ENCODE assay signal across 16 mouse cellular contexts in the genomic region with DNA sequence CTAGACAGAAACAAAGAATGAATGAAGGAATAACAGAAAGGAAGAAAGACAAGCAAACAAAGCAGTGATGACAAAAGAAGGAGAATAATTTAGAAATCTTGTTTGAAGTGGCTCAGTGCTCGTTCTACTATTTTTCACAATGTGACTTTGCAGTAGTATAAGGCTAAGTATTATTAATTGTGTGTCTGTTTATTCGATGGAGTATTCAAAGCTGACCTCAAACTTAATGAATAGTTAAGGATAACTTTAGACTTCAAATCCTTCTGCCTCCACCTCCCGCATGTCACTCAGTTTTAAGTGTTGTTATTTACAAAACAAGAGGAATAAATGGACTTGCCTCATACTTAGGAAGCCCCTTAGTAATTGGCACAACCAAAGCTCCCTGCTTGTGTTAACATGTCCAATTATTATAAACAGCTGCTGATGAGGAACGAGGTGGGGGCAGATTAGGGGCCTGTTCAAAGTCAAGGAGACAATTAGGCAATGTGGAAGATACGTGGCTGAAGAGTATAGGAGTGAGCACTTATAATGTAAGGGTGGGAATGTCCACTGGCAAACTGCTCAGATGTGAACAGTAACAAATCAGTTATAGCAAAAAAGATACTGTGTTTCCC.
"Had no signal": no experiment of that assay in that cellular context is flagged by ENCODE, and none has a peak within 500 bp of the region (broad histone marks: within the 10 kb centered on the region; RNA-seq: fewer than 3 reads in every experiment).

No protein-coding gene starts in this region.

- H3K27me3 ChIP-seq: liver, embryonic 13.5 days; liver, embryonic 15.5 days; megakaryocyte, embryonic 14.5 days; midbrain, embryonic 13.5 days; midbrain, embryonic 15.5 days; neural tube, embryonic 12.5 days; stomach, embryonic 15.5 days had no signal

- H3K4me2 ChIP-seq: liver, embryonic 13.5 days; liver, embryonic 15.5 days; midbrain, embryonic 11.5 days; midbrain, embryonic 13.5 days; midbrain, embryonic 15.5 days; neural tube, embryonic 12.5 days; stomach, embryonic 15.5 days had no signal

- H3K36me3 ChIP-seq: liver, embryonic 13.5 days; liver, embryonic 15.5 days; midbrain, embryonic 13.5 days; midbrain, embryonic 15.5 days; neural tube, embryonic 12.5 days; stomach, embryonic 15.5 days had no signal

- DNase-seq: liver, embryonic 13.5 days; liver, postnatal 0 days; right cerebral cortex, postnatal 14 days; thymus, adult 2 months; thymus, postnatal 25 days; thymus, postnatal 4 days had no signal

- ATAC-seq: liver, postnatal 0 days; lung, postnatal 0 days; midbrain, embryonic 13.5 days; midbrain, embryonic 15.5 days had no signal

- H3K4me1 ChIP-seq: liver, embryonic 13.5 days; liver, embryonic 15.5 days; megakaryocyte, embryonic 14.5 days; midbrain, embryonic 13.5 days; midbrain, embryonic 15.5 days; neural tube, embryonic 12.5 days; stomach, embryonic 15.5 days had no signal

- H3K9me3 ChIP-seq: liver, embryonic 13.5 days; liver, embryonic 15.5 days; megakaryocyte, embryonic 14.5 days; midbrain, embryonic 13.5 days; midbrain, embryonic 15.5 days; neural tube, embryonic 12.5 days; stomach, embryonic 15.5 days had no signal

- H3K4me3 ChIP-seq: liver, embryonic 13.5 days; liver, embryonic 15.5 days; megakaryocyte, embryonic 14.5 days; midbrain, embryonic 13.5 days; midbrain, embryonic 15.5 days; neural tube, embryonic 12.5 days; stomach, embryonic 15.5 days had no signal

- H3K9ac ChIP-seq: liver, embryonic 13.5 days; liver, embryonic 15.5 days; liver, postnatal 0 days; midbrain, embryonic 13.5 days; midbrain, embryonic 15.5 days; neural tube, embryonic 12.5 days; stomach, embryonic 15.5 days had no signal

- H3K27ac ChIP-seq: liver, embryonic 13.5 days; liver, embryonic 15.5 days; macrophage; midbrain, embryonic 13.5 days; midbrain, embryonic 15.5 days; neural tube, embryonic 12.5 days; stomach, embryonic 15.5 days; stomach, postnatal 0 days had no signal
